Mouse (Mus musculus) testis, adult 10 weeks (tissue): ENCODE results near the gene Zfp869. TPM values are rescaled to one million over a fixed set of nuclear protein-coding genes. Genes with fewer than 3 reads are reported as not detected.

Experiments used
- polyA plus RNA-seq: library from polyadenylated mRNA; stranded (reverse); fragments of 350-450 nt; fragmentation: Illumina TruSeq; extraction: RNeasy Lipid Tissue Mini Kit (QIAGEN cat#74804); gene quantifications from one replicate; pipeline ENCODE4 v1.2.3, GENCODE M21; 2014; ENCODE audit warnings: low read depth, low replicate concordance

Gene Zfp869
- 13.5 TPM for polyA plus RNA-seq

GRCm38 (mm10) chr8:69710624-69711023 lies at the start of gene Zfp869:
TSS of gene Zfp869 (minus strand) at chr8:69710724.

DNA sequence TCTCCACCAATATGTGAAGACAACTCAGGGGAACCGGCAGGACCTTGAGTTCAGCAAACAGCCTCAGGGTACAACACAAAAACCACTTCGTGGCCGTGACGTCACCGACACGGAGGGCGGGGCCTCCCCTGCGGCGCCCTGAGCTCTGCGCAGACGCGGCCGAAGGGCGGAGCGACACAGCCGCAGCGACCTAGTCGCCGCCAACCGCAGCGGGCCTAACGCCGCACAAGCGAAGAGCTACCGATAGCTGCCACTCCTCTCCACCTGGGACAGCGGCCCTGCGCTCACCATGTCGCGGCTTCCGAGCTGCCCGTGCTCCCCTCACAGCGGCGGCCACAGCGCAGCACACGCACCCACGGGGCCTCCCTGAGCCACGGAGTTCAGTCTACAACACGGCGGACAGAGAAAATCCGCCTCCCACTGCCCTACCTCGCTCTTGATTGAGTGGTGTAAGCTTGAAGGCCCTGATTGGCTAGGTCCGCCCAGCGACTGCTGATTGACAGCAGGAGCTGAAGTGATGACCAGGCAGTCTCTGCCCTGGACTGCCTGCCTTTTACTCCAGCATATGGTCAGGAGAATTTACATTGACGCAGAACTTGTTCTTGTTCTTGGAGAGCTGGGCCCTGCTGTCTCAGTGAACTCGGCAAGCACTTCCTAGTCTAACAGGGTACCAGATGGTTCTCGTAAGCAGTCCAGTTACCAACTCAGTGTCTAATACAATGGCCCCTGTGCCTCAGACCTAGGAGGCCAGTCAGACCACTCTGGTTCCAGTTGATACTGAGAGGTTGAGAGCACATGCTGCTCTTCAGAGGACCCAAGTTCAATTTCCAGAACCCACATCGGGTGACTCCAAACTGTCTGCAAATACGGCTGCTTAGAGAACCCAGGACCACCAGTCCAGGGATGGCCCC lies 39.3 kb upstream of the Zfp869 start, which contains the start of gene Zfp963:
Gene Zfp963, minus strand, starts transcription at position 427 of the 911 bp plus-strand sequence.

Other genes starting within 250 kb of the Zfp869 start
- gene Gm7697, start 187.7 kb downstream of the Zfp869 start, polyA plus RNA-seq, result 30.7 TPM
- 20.6 TPM for gene Zfp868, start 85.2 kb downstream of the Zfp869 start, polyA plus RNA-seq
- gene Zfp964, start 56.2 kb downstream of the Zfp869 start, polyA plus RNA-seq, result 3.6 TPM
- 2.3 TPM for gene Zfp963, start 39.2 kb upstream of the Zfp869 start, polyA plus RNA-seq
- gene Gm20422, start 64.2 kb upstream of the Zfp869 start, polyA plus RNA-seq, result not detected
- 0.85 TPM for gene Atp13a1, start 80.4 kb upstream of the Zfp869 start, polyA plus RNA-seq
- gene Zfp866, start 80.5 kb upstream of the Zfp869 start, polyA plus RNA-seq, result 20.6 TPM
- 0.97 TPM for gene Gmip, start 98.0 kb upstream of the Zfp869 start, polyA plus RNA-seq
- 3.4 TPM for gene Lpar2, start 111.7 kb upstream of the Zfp869 start, polyA plus RNA-seq
- gene Pbx4, start 121.8 kb upstream of the Zfp869 start, polyA plus RNA-seq, result 64.0 TPM
- not detected for gene Cilp2, start 177.0 kb upstream of the Zfp869 start, polyA plus RNA-seq
- 0.21 TPM for gene Tssk6, start 191.5 kb upstream of the Zfp869 start, polyA plus RNA-seq
- 0.39 TPM for gene Ndufa13, start 191.8 kb upstream of the Zfp869 start, polyA plus RNA-seq
- not detected for gene Yjefn3, start 192.0 kb upstream of the Zfp869 start, polyA plus RNA-seq